Mouse (Mus musculus) right cerebral cortex, postnatal 10 days (tissue): Measurements from ENCODE around the gene Cxcr4.
A peak's percentile ranks its signal among the peaks of the same experiment; 100 is the strongest.

Experiments
- DNase-seq, 2 experiments: peaks; one replicate each; pipeline ENCODE4 v3.0.0; 2021; ENCODE audit warnings: low spot score in 2 of 2

The Cxcr4 gene

GRCm38 (mm10) chr1:128592211-128592741 lies at the start of gene Cxcr4:
Gene Cxcr4 (minus strand): TSS chr1:128592293.
- peak; percentile 68 to 74 for DNase-seq

GRCm38 (mm10) chr1:128639707-128640107 lies 47.6 kb upstream of the Cxcr4 start:
- no peak for DNase-seq

GRCm38 (mm10) chr1:128637230-128637740 lies 45.2 kb upstream of the Cxcr4 start:
- DNase-seq = no peak

GRCm38 (mm10) chr1:128636258-128637229 lies 44.5 kb upstream of the Cxcr4 start:
- DNase-seq = peak in 1 of 2 experiments; percentile 44

- no peak for DNase-seq
Measured at GRCm38 (mm10) chr1:128633711-128634379, 41.8 kb upstream of the Cxcr4 start.

GRCm38 (mm10) chr1:128632522-128632921 lies 40.4 kb upstream of the Cxcr4 start:
- DNase-seq = no peak

GRCm38 (mm10) chr1:128626144-128626678 lies 34.1 kb upstream of the Cxcr4 start:
- no peak for DNase-seq

GRCm38 (mm10) chr1:128623594-128623887 lies 31.4 kb upstream of the Cxcr4 start:
- no peak for DNase-seq

- no peak for DNase-seq
Measured at GRCm38 (mm10) chr1:128622867-128623593, 30.9 kb upstream of the Cxcr4 start.

- DNase-seq = no peak
Measured at GRCm38 (mm10) chr1:128617654-128618310, 25.7 kb upstream of the Cxcr4 start.

GRCm38 (mm10) chr1:128616586-128616985 lies 24.5 kb upstream of the Cxcr4 start:
- no peak for DNase-seq

- DNase-seq = no peak
Measured at GRCm38 (mm10) chr1:128615459-128615806, 23.3 kb upstream of the Cxcr4 start.

GRCm38 (mm10) chr1:128614653-128615458 lies 22.8 kb upstream of the Cxcr4 start:
- no peak for DNase-seq

GRCm38 (mm10) chr1:128608119-128608518 lies 16.0 kb upstream of the Cxcr4 start:
- DNase-seq = no peak

GRCm38 (mm10) chr1:128607423-128607822 lies 15.3 kb upstream of the Cxcr4 start:
- DNase-seq = no peak

- no peak for DNase-seq
Measured at GRCm38 (mm10) chr1:128605794-128606193, 13.7 kb upstream of the Cxcr4 start.

GRCm38 (mm10) chr1:128602688-128603385 lies 10.7 kb upstream of the Cxcr4 start:
- DNase-seq = no peak

GRCm38 (mm10) chr1:128602018-128602687 lies 10.1 kb upstream of the Cxcr4 start:
- DNase-seq = no peak

- no peak for DNase-seq
Measured at GRCm38 (mm10) chr1:128601307-128601706, 9.2 kb upstream of the Cxcr4 start.
